Mouse (Mus musculus): Measurements from ENCODE around the gene Tfrc. TPM values are rescaled to one million over a fixed set of nuclear protein-coding genes. Genes with fewer than 3 reads are reported as not detected.
A peak's percentile ranks its signal among the peaks of the same experiment; 100 is the strongest.

The Tfrc gene
- polyA plus RNA-seq, 1 experiment = 25.1 TPM

GRCm38 (mm10) chr16:32612052-32612451, 3.3 kb downstream of the Tfrc start:
- TF ChIP-seq CEBPB (IDR thresholded peaks at IDR 0.05; ENCODE audit: low read depth) = no peak
- no peak for TF ChIP-seq CTCF (IDR thresholded peaks at IDR 0.05; ENCODE audit: control insufficient read depth, insufficient read depth, insufficient read length)
- TF ChIP-seq MYOD1 (IDR thresholded peaks at IDR 0.05; ENCODE audit: control insufficient read depth, insufficient read length, low read depth) = no peak
- TF ChIP-seq FOSL1 (IDR thresholded peaks at IDR 0.05; ENCODE audit: insufficient read depth, low read length, poor library complexity, severe bottlenecking) = no peak
- TF ChIP-seq USF1 (IDR thresholded peaks at IDR 0.05; ENCODE audit: low read depth) = no peak
- TF ChIP-seq MYOG (IDR thresholded peaks at IDR 0.05; ENCODE audit: control insufficient read depth, extremely low read depth, insufficient read length) = no peak
- no peak for TF ChIP-seq MAX (IDR thresholded peaks at IDR 0.05)
- Histone ChIP-seq H3K79me2 (ENCODE audit: control insufficient read depth, insufficient read depth) (peaks cover 51% of the 10 kb centered on the region), H3K27me3 (ENCODE audit: control insufficient read depth, insufficient read depth, insufficient read length) (no peaks in the 10 kb centered on the region), H3K36me3 (ENCODE audit: control insufficient read depth, insufficient read depth) (peaks cover 24% of the 10 kb centered on the region), H3ac (ENCODE audit: control insufficient read depth, insufficient read length, low read depth) (no peak overlapping the region), H3K4me3 (ENCODE audit: insufficient read depth, poor library complexity, severe bottlenecking) (no peak overlapping the region), H3K79me3 (ENCODE audit: low read depth) (peaks cover 35% of the 10 kb centered on the region)

GRCm38 (mm10) chr16:32613269-32613834, 4.6 kb downstream of the Tfrc start:
- H3K27me3 ChIP-seq (ENCODE audit: control insufficient read depth, insufficient read depth, insufficient read length) = no peaks in the 10 kb centered on the region
- no peak overlapping the region for H3ac ChIP-seq (ENCODE audit: control insufficient read depth, insufficient read length, low read depth)
- peaks cover 51% of the 10 kb centered on the region for H3K79me2 ChIP-seq (ENCODE audit: control insufficient read depth, insufficient read depth)
- no peak overlapping the region for H3K4me3 ChIP-seq (ENCODE audit: insufficient read depth, poor library complexity, severe bottlenecking)
- peaks cover 36% of the 10 kb centered on the region for H3K36me3 ChIP-seq (ENCODE audit: control insufficient read depth, insufficient read depth)
- H3K79me3 ChIP-seq (ENCODE audit: low read depth) = peaks cover 35% of the 10 kb centered on the region
- TF ChIP-seq MYOD1 (IDR thresholded peaks at IDR 0.05; ENCODE audit: control insufficient read depth, insufficient read length, low read depth) = no peak
- TF ChIP-seq MAX (IDR thresholded peaks at IDR 0.05) = no peak
- TF ChIP-seq CTCF (IDR thresholded peaks at IDR 0.05; ENCODE audit: control insufficient read depth, insufficient read depth, insufficient read length) = no peak
- no peak for TF ChIP-seq FOSL1 (IDR thresholded peaks at IDR 0.05; ENCODE audit: insufficient read depth, low read length, poor library complexity, severe bottlenecking)
- no peak for TF ChIP-seq USF1 (IDR thresholded peaks at IDR 0.05; ENCODE audit: low read depth)
- TF ChIP-seq MYOG (IDR thresholded peaks at IDR 0.05; ENCODE audit: control insufficient read depth, extremely low read depth, insufficient read length) = no peak

- H3K27me3 ChIP-seq (ENCODE audit: control insufficient read depth, insufficient read depth, insufficient read length) = no peaks in the 10 kb centered on the region
- no peak for TF ChIP-seq MYOG (IDR thresholded peaks at IDR 0.05; ENCODE audit: control insufficient read depth, extremely low read depth, insufficient read length)
- TF ChIP-seq USF1 (IDR thresholded peaks at IDR 0.05; ENCODE audit: low read depth) = peak; percentile 4
- peaks cover 35% of the 10 kb centered on the region for H3K79me3 ChIP-seq (ENCODE audit: low read depth)
- no peak overlapping the region for H3K4me3 ChIP-seq (ENCODE audit: insufficient read depth, poor library complexity, severe bottlenecking)
- H3ac ChIP-seq (ENCODE audit: control insufficient read depth, insufficient read length, low read depth) = no peak overlapping the region
- H3K79me2 ChIP-seq (ENCODE audit: control insufficient read depth, insufficient read depth) = peaks cover 50% of the 10 kb centered on the region
- H3K36me3 ChIP-seq (ENCODE audit: control insufficient read depth, insufficient read depth) = peaks cover 43% of the 10 kb centered on the region
These were observed 5.3 kb downstream of the Tfrc start for GRCm38 (mm10) chr16:32614047-32614446.

GRCm38 (mm10) chr16:32618946-32619345, 10.2 kb downstream of the Tfrc start:
- Histone ChIP-seq H3K4me3 (ENCODE audit: insufficient read depth, poor library complexity, severe bottlenecking) (no peak overlapping the region), H3K36me3 (ENCODE audit: control insufficient read depth, insufficient read depth) (peaks cover 85% of the 10 kb centered on the region), H3K27me3 (ENCODE audit: control insufficient read depth, insufficient read depth, insufficient read length) (no peaks in the 10 kb centered on the region), H3ac (ENCODE audit: control insufficient read depth, insufficient read length, low read depth) (no peak overlapping the region), H3K79me2 (ENCODE audit: control insufficient read depth, insufficient read depth) (peaks cover 1% of the 10 kb centered on the region), H3K79me3 (ENCODE audit: low read depth) (no peaks in the 10 kb centered on the region)
- TF ChIP-seq USF1 (IDR thresholded peaks at IDR 0.05; ENCODE audit: low read depth) (no peak), MYOG (IDR thresholded peaks at IDR 0.05; ENCODE audit: control insufficient read depth, extremely low read depth, insufficient read length) (no peak), MAX (IDR thresholded peaks at IDR 0.05) (no peak), MYOD1 (IDR thresholded peaks at IDR 0.05; ENCODE audit: control insufficient read depth, insufficient read length, low read depth) (no peak), CEBPB (IDR thresholded peaks at IDR 0.05; ENCODE audit: low read depth) (no peak), FOSL1 (IDR thresholded peaks at IDR 0.05; ENCODE audit: insufficient read depth, low read length, poor library complexity, severe bottlenecking) (no peak), CTCF (IDR thresholded peaks at IDR 0.05; ENCODE audit: control insufficient read depth, insufficient read depth, insufficient read length) (no peak)

- no peak overlapping the region for H3K4me3 ChIP-seq (ENCODE audit: insufficient read depth, poor library complexity, severe bottlenecking)
- H3K36me3 ChIP-seq (ENCODE audit: control insufficient read depth, insufficient read depth) = peaks cover 88% of the 10 kb centered on the region
- H3K79me2 ChIP-seq (ENCODE audit: control insufficient read depth, insufficient read depth) = no peaks in the 10 kb centered on the region
- no peak overlapping the region for H3ac ChIP-seq (ENCODE audit: control insufficient read depth, insufficient read length, low read depth)
- no peaks in the 10 kb centered on the region for H3K79me3 ChIP-seq (ENCODE audit: low read depth)
- no peak for TF ChIP-seq MYOG (IDR thresholded peaks at IDR 0.05; ENCODE audit: control insufficient read depth, extremely low read depth, insufficient read length)
- no peak for TF ChIP-seq MAX (IDR thresholded peaks at IDR 0.05)
- TF ChIP-seq FOSL1 (IDR thresholded peaks at IDR 0.05; ENCODE audit: insufficient read depth, low read length, poor library complexity, severe bottlenecking) = no peak
- no peak for TF ChIP-seq CTCF (IDR thresholded peaks at IDR 0.05; ENCODE audit: control insufficient read depth, insufficient read depth, insufficient read length)
- no peak for TF ChIP-seq USF1 (IDR thresholded peaks at IDR 0.05; ENCODE audit: low read depth)
- no peak for TF ChIP-seq MYOD1 (IDR thresholded peaks at IDR 0.05; ENCODE audit: control insufficient read depth, insufficient read length, low read depth)
- TF ChIP-seq CEBPB (IDR thresholded peaks at IDR 0.05; ENCODE audit: low read depth) = no peak
- no peaks in the 10 kb centered on the region for H3K27me3 ChIP-seq (ENCODE audit: control insufficient read depth, insufficient read depth, insufficient read length)
These were observed 19.4 kb downstream of the Tfrc start for GRCm38 (mm10) chr16:32628140-32628539.

GRCm38 (mm10) chr16:32632328-32632824, 23.7 kb downstream of the Tfrc start:
- Histone ChIP-seq H3ac (ENCODE audit: control insufficient read depth, insufficient read length, low read depth) (no peak overlapping the region), H3K27me3 (ENCODE audit: control insufficient read depth, insufficient read depth, insufficient read length) (no peaks in the 10 kb centered on the region), H3K36me3 (ENCODE audit: control insufficient read depth, insufficient read depth) (peaks cover 50% of the 10 kb centered on the region), H3K79me2 (ENCODE audit: control insufficient read depth, insufficient read depth) (no peaks in the 10 kb centered on the region), H3K79me3 (ENCODE audit: low read depth) (no peaks in the 10 kb centered on the region), H3K4me3 (ENCODE audit: insufficient read depth, poor library complexity, severe bottlenecking) (no peak overlapping the region)
- TF ChIP-seq MAX (IDR thresholded peaks at IDR 0.05) (no peak), CTCF (IDR thresholded peaks at IDR 0.05; ENCODE audit: control insufficient read depth, insufficient read depth, insufficient read length) (no peak), MYOG (IDR thresholded peaks at IDR 0.05; ENCODE audit: control insufficient read depth, extremely low read depth, insufficient read length) (no peak), FOSL1 (IDR thresholded peaks at IDR 0.05; ENCODE audit: insufficient read depth, low read length, poor library complexity, severe bottlenecking) (no peak), MYOD1 (IDR thresholded peaks at IDR 0.05; ENCODE audit: control insufficient read depth, insufficient read length, low read depth) (no peak), USF1 (IDR thresholded peaks at IDR 0.05; ENCODE audit: low read depth) (no peak), CEBPB (IDR thresholded peaks at IDR 0.05; ENCODE audit: low read depth) (no peak)

Data from C2C12 (cell line).